Mouse (Mus musculus) ovary, postnatal 10 days (tissue): ENCODE data around the gene Map3k5.

ENCODE experiments used
- DNase-seq: peaks from one replicate; pipeline ENCODE4 v3.0.0; 2022; ENCODE audit warnings: low spot score

The Map3k5 gene

GRCm38 (mm10) chr10:20058031-20058430 lies 123.8 kb downstream of the Map3k5 start:
- DNase-seq, result no peak

DNA sequence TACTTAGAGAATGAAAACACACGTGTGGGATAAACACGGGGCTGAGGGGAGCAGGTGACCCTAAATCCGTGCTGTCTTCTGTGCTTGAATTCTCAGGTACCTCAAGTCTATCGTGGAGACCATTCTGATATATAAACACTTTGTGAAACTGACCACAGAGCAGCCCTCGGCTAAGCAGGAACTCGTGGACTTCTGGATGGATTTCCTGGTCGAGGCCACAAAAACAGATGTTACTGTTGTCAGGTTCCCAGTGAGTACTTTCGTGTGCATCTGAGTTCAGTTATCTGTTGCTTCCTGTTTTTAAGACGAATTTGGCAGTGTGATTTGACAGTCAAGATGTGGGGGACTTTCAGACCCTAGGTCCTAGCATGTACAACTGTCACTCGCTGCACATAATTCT lies 124.6 kb downstream of the Map3k5 start:
- no peak for DNase-seq

DNA sequence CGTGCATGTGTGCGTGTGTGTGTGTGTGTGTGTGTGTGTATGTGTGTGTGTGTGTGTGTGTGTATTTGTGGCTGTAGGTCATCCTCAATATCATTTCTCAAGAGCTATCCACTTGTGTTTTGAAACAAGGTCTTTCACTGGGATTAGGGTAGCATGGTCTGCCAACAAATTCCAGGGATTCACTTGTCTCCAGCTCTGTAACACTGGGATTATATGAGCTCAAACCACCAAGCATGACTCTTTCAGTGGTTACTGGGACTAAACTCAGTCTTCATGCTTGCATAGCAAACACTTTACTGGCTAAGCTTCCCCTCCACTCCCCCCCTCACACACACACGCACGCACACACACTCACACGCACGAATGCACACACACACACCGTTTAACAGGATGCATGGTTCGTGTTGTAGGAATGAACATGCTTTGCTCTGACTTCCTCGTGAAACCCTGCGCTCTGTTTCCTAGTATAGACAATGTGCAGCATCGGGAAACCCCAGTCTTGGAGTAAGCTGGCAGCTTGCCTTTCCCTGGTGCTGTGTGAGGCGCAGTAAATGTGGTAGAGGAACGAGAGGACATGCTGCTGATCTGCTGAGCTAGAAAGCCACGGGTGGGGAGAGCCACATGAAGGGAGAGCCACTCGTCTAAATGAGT lies 126.2 kb downstream of the Map3k5 start:
- DNase-seq, result no peak

GRCm38 (mm10) chr10:20064556-20065207 lies 130.4 kb downstream of the Map3k5 start:
- DNase-seq, result no peak

DNA sequence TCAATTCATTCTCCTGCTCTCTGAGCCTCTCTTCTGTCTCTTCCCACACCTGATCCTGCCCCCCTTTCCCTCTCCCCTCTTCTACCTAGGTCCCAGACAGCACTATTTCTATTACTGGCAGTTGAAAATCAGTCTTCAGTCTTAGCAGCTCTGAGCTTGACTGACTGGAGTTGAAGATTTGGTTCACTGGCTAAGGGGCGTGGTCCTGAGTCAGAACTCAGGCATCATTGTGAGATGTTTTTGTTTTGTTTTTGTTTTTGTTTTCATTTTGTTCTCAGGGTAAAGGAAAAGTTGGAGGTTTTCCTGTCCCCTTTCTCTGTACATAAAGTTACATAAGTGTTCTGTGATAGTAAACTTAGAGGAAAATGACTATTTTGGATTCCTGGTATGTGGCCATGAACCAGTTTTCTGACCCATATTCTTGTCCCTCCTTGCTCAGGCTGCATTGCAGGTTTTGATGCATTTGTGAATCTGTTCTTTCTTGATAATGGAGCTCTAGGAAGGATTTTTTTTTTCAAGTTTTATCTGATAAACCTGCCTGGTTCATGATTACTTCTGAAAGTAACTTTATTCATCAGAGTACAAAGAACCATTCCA lies 131.9 kb downstream of the Map3k5 start:
- no peak for DNase-seq

GRCm38 (mm10) chr10:20069771-20070460 lies 135.6 kb downstream of the Map3k5 start:
- DNase-seq, result no peak

DNA sequence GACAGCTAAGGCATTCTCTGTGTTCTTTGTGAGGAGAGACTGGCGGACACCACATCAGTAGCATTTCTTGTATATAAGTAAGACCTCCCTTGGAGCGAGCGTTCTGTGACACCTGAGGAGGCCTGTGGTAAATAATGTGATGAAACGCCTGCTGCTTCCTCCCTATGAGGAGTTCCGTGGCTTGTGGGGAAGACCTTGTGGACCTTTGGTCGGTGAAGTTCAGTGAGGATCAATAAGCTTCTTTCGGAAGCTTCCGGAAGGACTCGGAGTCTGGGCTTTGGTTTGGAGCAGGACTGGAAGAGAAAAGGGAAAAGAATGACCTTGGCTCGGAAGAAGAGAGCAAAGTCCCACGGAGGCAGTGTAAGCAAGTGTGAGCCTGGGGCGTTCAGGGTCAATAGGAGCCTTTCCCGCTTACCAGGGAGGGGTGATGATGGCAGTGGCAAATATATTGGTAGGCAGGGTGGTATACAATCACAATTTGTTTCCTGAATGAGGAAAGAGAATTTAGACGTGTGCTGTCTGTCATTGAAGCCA lies 136.4 kb downstream of the Map3k5 start:
- DNase-seq, result no peak

GRCm38 (mm10) chr10:20071716-20072115 lies 137.4 kb downstream of the Map3k5 start:
- no peak for DNase-seq

DNA sequence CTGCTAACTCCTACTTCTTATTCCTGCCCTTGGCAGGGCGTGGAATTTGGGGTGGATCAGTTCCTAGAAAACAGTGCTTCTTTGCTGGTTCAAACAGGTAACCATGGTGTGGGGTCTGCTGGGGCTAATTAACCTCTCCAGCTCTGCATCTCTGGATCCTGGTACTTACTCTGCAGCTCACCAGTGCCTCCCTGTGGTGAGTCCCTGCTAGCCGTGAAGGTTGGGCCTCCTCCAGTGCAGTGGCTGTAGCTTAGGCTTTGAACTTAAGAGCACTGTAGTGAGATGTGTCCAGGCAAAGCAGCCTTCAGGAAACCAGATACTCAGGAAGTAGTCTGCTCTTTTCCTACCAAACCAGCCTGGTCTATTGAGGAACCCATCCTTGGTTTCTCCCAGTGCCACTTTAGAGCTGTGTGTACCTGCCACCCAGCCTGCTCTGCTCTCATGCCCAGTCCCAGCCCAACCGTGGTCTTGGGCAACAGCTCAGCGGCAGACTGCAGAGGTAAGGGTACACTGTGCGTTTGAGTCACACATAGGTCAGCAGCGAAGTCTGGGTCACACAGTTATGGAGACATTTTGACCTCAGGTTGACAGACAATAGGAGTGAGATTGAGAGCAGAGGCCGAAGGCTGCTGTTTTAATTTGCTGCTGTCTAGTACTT lies 139.1 kb downstream of the Map3k5 start:
- DNase-seq, result peak; percentile 39

DNA sequence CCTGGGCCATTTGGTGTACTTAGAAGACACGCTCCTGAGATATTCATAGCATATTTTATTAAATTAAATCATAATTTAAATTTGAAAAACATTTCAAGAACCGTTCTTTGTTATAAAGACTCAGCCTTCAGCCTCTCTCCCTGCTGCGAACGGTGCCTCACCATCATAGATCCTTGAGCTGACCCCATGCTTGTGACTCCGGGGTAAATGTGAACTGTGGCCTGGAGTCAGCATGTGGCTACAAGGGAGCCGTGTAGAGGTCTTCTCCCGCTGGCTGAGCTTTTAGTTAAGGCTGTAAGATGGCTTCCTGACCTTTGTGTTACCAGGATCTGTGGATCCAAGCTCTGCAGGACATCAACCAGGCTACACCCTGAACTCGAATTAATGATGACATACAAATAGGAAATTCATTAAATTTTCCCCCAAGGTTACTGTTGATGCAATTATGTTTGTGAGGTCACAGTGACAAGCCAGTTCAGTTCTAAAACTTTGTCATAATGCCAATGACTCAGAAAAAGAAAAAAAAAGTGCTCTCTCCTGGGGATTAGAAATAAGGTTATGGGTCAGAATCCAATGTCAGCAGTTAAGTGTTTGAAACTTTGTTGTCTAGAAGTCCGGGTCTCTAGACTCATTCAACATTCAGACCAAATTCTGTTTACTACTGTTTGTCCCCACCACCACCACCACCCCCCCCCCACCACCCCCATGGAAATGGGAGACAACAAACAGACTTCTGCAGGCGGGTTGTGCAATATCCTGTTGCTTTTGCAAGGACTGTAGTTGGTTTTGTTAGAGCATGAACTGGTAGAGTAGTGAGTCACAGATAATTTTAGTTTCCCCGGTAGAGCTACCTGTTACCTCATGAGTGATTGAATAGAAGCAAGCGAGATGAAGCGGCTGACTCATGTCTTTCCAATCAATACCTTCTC lies 142.5 kb downstream of the Map3k5 start:
- DNase-seq, result no peak

GRCm38 (mm10) chr10:20078350-20078749 lies 144.1 kb downstream of the Map3k5 start:
- DNase-seq, result no peak

GRCm38 (mm10) chr10:20087841-20088240 lies 153.6 kb downstream of the Map3k5 start:
- DNase-seq, result no peak

GRCm38 (mm10) chr10:20089026-20089425 lies 154.8 kb downstream of the Map3k5 start:
- no peak for DNase-seq

GRCm38 (mm10) chr10:20090171-20090570 lies 155.9 kb downstream of the Map3k5 start:
- DNase-seq, result no peak

DNA sequence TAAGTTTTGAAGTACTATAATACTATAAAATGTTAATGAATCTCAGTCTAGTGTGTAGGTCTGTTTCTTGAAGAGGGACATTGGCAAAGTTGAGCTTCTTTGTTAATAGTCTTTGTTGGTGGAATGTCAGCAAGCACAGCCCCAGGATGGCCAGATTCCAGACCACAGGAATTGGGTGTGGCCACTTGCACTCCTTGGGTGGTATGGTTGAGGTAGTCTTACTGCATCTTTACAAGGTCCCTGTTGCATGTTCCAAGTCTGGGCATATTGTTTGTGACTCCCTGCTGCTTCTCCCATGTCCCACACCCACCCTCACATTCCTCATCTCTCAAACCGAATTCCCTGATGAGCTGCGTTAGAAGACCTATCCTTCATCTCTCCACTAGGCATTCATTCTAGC lies 157.1 kb downstream of the Map3k5 start:
- DNase-seq, result no peak

DNA sequence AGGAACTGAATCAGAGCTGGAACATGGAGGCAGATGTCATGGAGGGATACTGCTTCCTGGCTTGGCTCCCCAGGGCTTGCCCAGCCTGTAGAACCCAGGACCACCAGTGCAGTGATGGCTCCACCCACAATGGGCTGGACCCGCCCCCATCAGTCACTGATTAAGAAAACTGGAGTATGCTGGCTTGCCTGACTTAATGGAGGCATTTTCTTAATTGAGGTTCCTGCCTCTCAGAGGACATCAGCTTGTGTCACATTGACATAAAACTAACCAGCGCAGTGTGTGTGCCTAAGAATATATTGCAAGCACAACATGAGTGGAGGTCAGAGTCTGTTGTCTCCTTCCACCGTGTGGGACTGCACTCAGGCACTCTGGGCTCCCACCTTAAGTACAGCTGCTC lies 158.1 kb downstream of the Map3k5 start:
- DNase-seq, result no peak

GRCm38 (mm10) chr10:20101456-20101855 lies 167.2 kb downstream of the Map3k5 start:
- no peak for DNase-seq

GRCm38 (mm10) chr10:20104271-20104931 lies 170.1 kb downstream of the Map3k5 start:
- DNase-seq, result no peak

DNA sequence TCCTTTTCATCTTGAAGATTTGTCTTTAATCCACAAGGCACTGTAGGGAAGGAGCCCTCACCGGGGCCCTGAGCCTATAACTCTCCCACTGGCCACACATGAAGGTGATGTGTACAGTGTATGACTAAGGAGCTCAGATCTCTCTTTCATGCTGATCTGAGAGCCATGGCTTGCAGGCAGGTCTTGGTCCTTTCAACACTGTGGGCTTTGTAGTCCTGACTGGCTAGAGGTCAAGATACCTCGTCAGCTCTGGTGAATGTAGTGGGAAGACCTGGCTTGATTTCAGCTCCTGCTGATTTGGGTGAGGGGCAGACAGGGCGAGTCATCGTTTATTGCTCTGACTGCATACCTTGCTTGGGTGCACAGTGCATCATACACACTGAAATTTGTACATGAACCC lies 171.3 kb downstream of the Map3k5 start:
- DNase-seq, result no peak

GRCm38 (mm10) chr10:20107031-20107430 lies 172.8 kb downstream of the Map3k5 start:
- DNase-seq, result no peak
